Mouse (Mus musculus) forebrain, postnatal 0 days (tissue): ENCODE measurements at regions not wholly inside any gene's neighbourhood (a gene's known extent, or its start where the extent isn't known, plus 50 kb on each side); places are given as distances from the start of the nearest gene placed in this dataset.

Source experiments
- ATAC-seq: fragments of 200-750 bp; cut with Nextera tagmentation; 2 replicates; pipeline ENCODE4 v1.8.0; 2017; ENCODE audit warnings: mild to moderate bottlenecking, moderate library complexity
- DNase-seq: peaks from one replicate; pipeline ENCODE4 v3.0.0-alpha.2; 2015
- H3K27ac ChIP-seq: fragments of 300-500 bp; sonication (generic); 2 replicates; pipeline ENCODE4 v1.5.1; 2014; ENCODE audit warnings: low read depth, mild to moderate bottlenecking, antibody characterized with exemption, low read length, moderate library complexity, mixed read lengths
- H3K27me3 ChIP-seq: fragments of 300-500 bp; sonication (generic); 2 replicates; pipeline ENCODE4 v1.6.1; 2014; ENCODE audit warnings: mild to moderate bottlenecking, low read length, mixed read lengths; ENCODE audit not compliant: insufficient read depth
- H3K36me3 ChIP-seq: fragments of 300-500 bp; sonication (generic); 2 replicates; pipeline ENCODE4 v1.6.1; 2014; ENCODE audit warnings: mild to moderate bottlenecking, moderate library complexity; ENCODE audit not compliant: insufficient read depth
- H3K4me1 ChIP-seq: fragments of 300-500 bp; sonication (generic); 2 replicates; pipeline ENCODE4 v1.6.1; 2014; ENCODE audit warnings: antibody characterized with exemption; ENCODE audit not compliant: insufficient read depth
- H3K4me2 ChIP-seq: fragments of 300-500 bp; sonication (generic); 2 replicates; pipeline ENCODE4 v1.6.1; 2014; ENCODE audit warnings: low read depth, mild to moderate bottlenecking, moderate library complexity
- H3K4me3 ChIP-seq: fragments of 300-500 bp; sonication (generic); 2 replicates; pipeline ENCODE4 v1.5.1; 2014; ENCODE audit warnings: low read depth, low read length, mixed read lengths
- H3K9ac ChIP-seq: fragments of 300-500 bp; sonication (generic); 2 replicates; pipeline ENCODE4 v1.6.1; 2014; ENCODE audit warnings: mild to moderate bottlenecking
- H3K9me3 ChIP-seq: fragments of 300-500 bp; sonication (generic); 2 replicates; pipeline ENCODE4 v1.6.1; 2016; ENCODE audit warnings: low read length
- CTCF ChIP-seq: sonication (generic); IDR thresholded peaks from 2 replicates; pipeline ENCODE4 v1.5.1; 2016; ENCODE audit warnings: antibody characterized with exemption, control low read depth, low read depth
- WGBS: fragments of 180-500 bp; shearing (Covaris S2); extraction: QIAGEN DNeasy Blood & Tissue Kit; methylation state at CpG from one replicate; pipeline ENCODE4 v1.1.7; 2014; 5-methylcytosine and 5-hydroxymethylcytosine counted together

DNA sequence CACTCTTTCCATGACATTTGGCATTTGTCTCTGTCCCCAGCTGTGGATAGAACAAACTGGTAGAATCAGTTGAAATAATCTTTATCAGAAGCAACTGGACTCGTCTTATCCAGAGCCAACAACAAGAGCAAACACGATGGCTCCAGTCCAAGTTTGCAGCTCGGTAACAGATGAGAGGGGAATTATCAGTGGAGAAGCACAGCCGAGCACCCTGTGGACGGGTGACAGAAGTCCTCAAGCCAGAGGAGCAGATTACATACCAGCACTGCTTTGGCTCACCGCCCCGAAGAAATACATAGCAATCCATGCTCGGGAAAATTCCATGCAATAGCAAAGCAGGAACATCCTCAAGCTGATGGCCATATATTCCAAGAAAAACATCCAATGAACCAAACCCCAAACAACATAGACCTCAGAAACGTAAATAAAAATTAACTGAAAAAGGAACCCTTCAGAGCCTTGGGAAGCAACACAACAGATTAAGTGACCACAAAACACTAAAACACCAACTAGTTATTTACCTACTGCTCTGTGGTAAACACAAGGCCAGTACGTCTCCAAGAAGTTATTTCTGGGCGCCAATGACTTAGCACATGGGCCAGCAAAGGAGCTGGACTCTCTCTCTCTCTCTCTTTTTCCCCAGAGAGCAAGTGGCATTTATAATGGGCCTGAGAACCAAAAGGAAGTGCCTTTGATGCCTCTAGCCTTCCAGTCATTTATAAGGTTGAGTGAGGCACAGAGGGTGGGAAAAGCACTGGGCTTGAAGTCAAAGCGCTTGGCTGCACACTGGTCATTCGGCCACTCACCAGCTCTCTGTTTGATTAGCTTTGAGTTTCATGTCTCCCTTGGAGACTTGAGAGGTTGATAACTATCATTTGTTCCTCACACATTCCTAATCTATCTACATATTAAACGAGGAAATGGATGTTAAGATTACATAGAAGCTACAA lies 163.0 kb upstream of the Gm12728 start:
- H3K9ac ChIP-seq, result no peak overlapping the region
- DNase-seq, result no peak
- WGBS, result 73% methylated on average over 14 of the region's 14 CpGs

DNA sequence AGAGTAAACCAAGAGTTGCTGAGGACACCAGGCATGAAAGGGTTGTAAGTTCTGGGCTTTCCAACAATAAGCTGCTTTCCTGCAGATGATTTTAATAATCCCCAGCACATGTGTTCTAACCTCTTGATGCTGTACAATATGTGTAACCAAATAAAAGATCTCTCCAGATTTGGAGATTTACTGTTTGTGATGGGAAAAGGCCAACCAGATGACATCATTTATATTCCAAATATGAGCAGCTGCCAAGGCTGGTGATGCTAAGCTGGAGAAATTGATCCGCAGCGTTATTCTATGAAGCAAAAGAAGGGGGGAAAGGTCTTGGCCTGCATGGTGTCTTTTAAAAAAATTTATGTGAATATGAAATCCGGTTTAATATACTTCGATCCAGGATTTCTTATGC lies 160.1 kb upstream of the Gm12728 start:
- Histone ChIP-seq H3K4me1 (no peaks in the 10 kb centered on the region), H3K9me3 (no peaks in the 10 kb centered on the region), H3K4me2 (no peak overlapping the region), H3K9ac (no peak overlapping the region), H3K4me3 (no peak overlapping the region), H3K27me3 (no peaks in the 10 kb centered on the region), H3K36me3 (no peaks in the 10 kb centered on the region), H3K27ac (no peak overlapping the region)
- WGBS, result 91% methylated on average over 4 of the region's 4 CpGs
- ATAC-seq, result no peak
- DNase-seq, result no peak
- TF ChIP-seq CTCF, result no peak

More for the DNA sequence above, 163.0 kb upstream of the Gm12728 start:
- no peaks in the 10 kb centered on the region for H3K27me3 ChIP-seq
- no peak overlapping the region for H3K4me2 ChIP-seq
- no peaks in the 10 kb centered on the region for H3K4me1 ChIP-seq
- H3K27ac ChIP-seq, result no peak overlapping the region
- H3K4me3 ChIP-seq, result no peak overlapping the region
- no peaks in the 10 kb centered on the region for H3K9me3 ChIP-seq
- no peak for ATAC-seq
- no peak for TF ChIP-seq CTCF
- H3K36me3 ChIP-seq, result no peaks in the 10 kb centered on the region

GRCm38 (mm10) chr4:105630595-105631369 lies 158.9 kb upstream of the Gm12728 start:
- H3K9me3 ChIP-seq, result no peaks in the 10 kb centered on the region
- H3K27me3 ChIP-seq, result no peaks in the 10 kb centered on the region
- no peaks in the 10 kb centered on the region for H3K36me3 ChIP-seq
- H3K4me3 ChIP-seq, result no peak overlapping the region
- no peak overlapping the region for H3K9ac ChIP-seq
- H3K4me2 ChIP-seq, result no peak overlapping the region
- no peak overlapping the region for H3K27ac ChIP-seq
- DNase-seq, result no peak
- H3K4me1 ChIP-seq, result no peaks in the 10 kb centered on the region
- no peak for ATAC-seq
- TF ChIP-seq CTCF, result no peak
- 77% methylated on average over 11 of the region's 11 CpGs for WGBS

- H3K36me3 ChIP-seq, result no peaks in the 10 kb centered on the region
- H3K4me2 ChIP-seq, result no peak overlapping the region
- no peaks in the 10 kb centered on the region for H3K27me3 ChIP-seq
- H3K4me1 ChIP-seq, result no peaks in the 10 kb centered on the region
- no peak for ATAC-seq
- no peak for DNase-seq
- H3K4me3 ChIP-seq, result no peak overlapping the region
- no peak overlapping the region for H3K27ac ChIP-seq
- WGBS, result 84% methylated on average over 7 of the region's 7 CpGs
- no peak for TF ChIP-seq CTCF
- H3K9me3 ChIP-seq, result no peaks in the 10 kb centered on the region
- no peak overlapping the region for H3K9ac ChIP-seq
These were observed 156.9 kb upstream of the Gm12728 start for GRCm38 (mm10) chr4:105632581-105633358.

DNA sequence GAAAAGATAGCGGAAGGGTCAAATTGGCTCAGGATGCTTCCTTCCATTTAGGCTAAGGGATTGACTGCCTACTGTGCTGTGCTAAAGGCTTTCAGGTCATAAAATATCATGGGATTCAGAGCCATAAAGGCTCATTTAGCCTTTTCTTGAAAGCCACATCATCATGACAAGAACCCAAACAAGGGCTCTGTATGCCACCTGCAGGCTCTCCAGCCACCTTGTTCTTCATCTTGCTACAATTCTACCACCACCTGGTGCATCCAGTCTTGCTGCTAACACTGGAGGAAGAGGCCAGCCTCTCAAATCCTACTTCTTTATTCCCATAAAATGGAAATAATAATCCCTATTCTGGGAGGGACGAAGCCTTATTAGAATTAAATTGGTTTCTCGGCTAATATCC lies 155.9 kb upstream of the Gm12728 start:
- WGBS, result 88% methylated on average over 3 of the region's 3 CpGs
- ATAC-seq, result no peak
- no peak overlapping the region for H3K4me3 ChIP-seq

GRCm38 (mm10) chr4:105640793-105641192 lies 148.9 kb upstream of the Gm12728 start:
- Histone ChIP-seq H3K9ac (no peak overlapping the region), H3K27ac (no peak overlapping the region), H3K4me3 (no peak overlapping the region), H3K36me3 (no peaks in the 10 kb centered on the region), H3K9me3 (no peaks in the 10 kb centered on the region), H3K4me2 (no peak overlapping the region), H3K4me1 (no peaks in the 10 kb centered on the region), H3K27me3 (no peaks in the 10 kb centered on the region)
- no peak for DNase-seq
- WGBS, result 28% methylated on average over 4 of the region's 4 CpGs
- TF ChIP-seq CTCF, result no peak
- no peak for ATAC-seq

More for the DNA sequence above, 155.9 kb upstream of the Gm12728 start:
- Histone ChIP-seq H3K9me3 (no peaks in the 10 kb centered on the region), H3K4me2 (no peak overlapping the region), H3K4me1 (no peaks in the 10 kb centered on the region), H3K27ac (no peak overlapping the region), H3K27me3 (no peaks in the 10 kb centered on the region), H3K9ac (no peak overlapping the region), H3K36me3 (no peaks in the 10 kb centered on the region)
- TF ChIP-seq CTCF, result no peak
- no peak for DNase-seq
